Mouse (Mus musculus) limb, embryonic 11.5 days (tissue): ENCODE results near the gene Rac3. TPM values are rescaled to one million over a fixed set of nuclear protein-coding genes. Genes with fewer than 3 reads are reported as not detected.
"Not testable (repeated sequence)": the region's sequence is repeated elsewhere in the genome, so short reads cannot be mapped to it uniquely, and the experiment has no call there.

Experiments
- ATAC-seq: fragments of 200-750 bp; cut with Nextera tagmentation; 2 replicates; pipeline ENCODE4 v1.8.0; 2017; ENCODE audit warnings: low read depth; ENCODE audit not compliant: insufficient number of reproducible peaks, low FRiP score, low TSS enrichment
- DNase-seq: peaks from one replicate; pipeline ENCODE4 v3.0.0-alpha.2; 2015; ENCODE audit warnings: low spot score
- H3K27ac ChIP-seq: fragments of 300-500 bp; sonication (generic); replicated peaks from 2 replicates; pipeline ENCODE4 v1.5.1; 2014; ENCODE audit warnings: low read depth, mild to moderate bottlenecking, low read length
- H3K27me3 ChIP-seq: fragments of 300-500 bp; sonication (generic); 2 replicates; pipeline ENCODE4 v1.6.1; 2014; ENCODE audit warnings: mild to moderate bottlenecking, low read length, mixed read lengths; ENCODE audit not compliant: control insufficient read depth, insufficient read depth
- H3K36me3 ChIP-seq: fragments of 300-500 bp; sonication (generic); 2 replicates; pipeline ENCODE4 v1.6.1; 2014; ENCODE audit warnings: mild to moderate bottlenecking, low read length, moderate library complexity, mixed read lengths; ENCODE audit not compliant: control insufficient read depth, insufficient read depth
- H3K4me1 ChIP-seq: fragments of 300-500 bp; sonication (generic); 2 replicates; pipeline ENCODE4 v1.6.1; 2014; ENCODE audit warnings: low read length, mixed read lengths; ENCODE audit not compliant: control insufficient read depth, insufficient read depth
- H3K4me2 ChIP-seq: fragments of 300-500 bp; sonication (generic); 2 replicates; pipeline ENCODE4 v1.6.1; 2014; ENCODE audit warnings: low read depth, mild to moderate bottlenecking, moderate library complexity; ENCODE audit not compliant: severe bottlenecking
- H3K4me3 ChIP-seq: fragments of 300-500 bp; sonication (generic); 2 replicates; pipeline ENCODE4 v1.5.1; 2014; ENCODE audit warnings: low read depth, low read length
- H3K9ac ChIP-seq: fragments of 300-500 bp; sonication (generic); 2 replicates; pipeline ENCODE4 v1.6.1; 2014; ENCODE audit warnings: mild to moderate bottlenecking, low read length
- H3K9me3 ChIP-seq: fragments of 300-500 bp; sonication (generic); 2 replicates; pipeline ENCODE4 v1.6.1; 2016; ENCODE audit warnings: low read length; ENCODE audit not compliant: control insufficient read depth
- WGBS: fragments of 180-500 bp; shearing (Covaris S2); extraction: QIAGEN DNeasy Blood & Tissue Kit; methylation state at CpG from one replicate; pipeline ENCODE4 v1.1.7; 2014; 5-methylcytosine and 5-hydroxymethylcytosine counted together
- polyA plus RNA-seq: library from polyadenylated mRNA; unstranded; fragments of >200 nt; fragmentation: Nextera tagmentation; extraction: Ambion mirVana; gene quantifications from 2 replicates; pipeline ENCODE4 v1.2.1, GENCODE M21; 2014

Gene Rac3
- polyA plus RNA-seq, 1 experiment from 2014 or later: 12.8 TPM

DNA sequence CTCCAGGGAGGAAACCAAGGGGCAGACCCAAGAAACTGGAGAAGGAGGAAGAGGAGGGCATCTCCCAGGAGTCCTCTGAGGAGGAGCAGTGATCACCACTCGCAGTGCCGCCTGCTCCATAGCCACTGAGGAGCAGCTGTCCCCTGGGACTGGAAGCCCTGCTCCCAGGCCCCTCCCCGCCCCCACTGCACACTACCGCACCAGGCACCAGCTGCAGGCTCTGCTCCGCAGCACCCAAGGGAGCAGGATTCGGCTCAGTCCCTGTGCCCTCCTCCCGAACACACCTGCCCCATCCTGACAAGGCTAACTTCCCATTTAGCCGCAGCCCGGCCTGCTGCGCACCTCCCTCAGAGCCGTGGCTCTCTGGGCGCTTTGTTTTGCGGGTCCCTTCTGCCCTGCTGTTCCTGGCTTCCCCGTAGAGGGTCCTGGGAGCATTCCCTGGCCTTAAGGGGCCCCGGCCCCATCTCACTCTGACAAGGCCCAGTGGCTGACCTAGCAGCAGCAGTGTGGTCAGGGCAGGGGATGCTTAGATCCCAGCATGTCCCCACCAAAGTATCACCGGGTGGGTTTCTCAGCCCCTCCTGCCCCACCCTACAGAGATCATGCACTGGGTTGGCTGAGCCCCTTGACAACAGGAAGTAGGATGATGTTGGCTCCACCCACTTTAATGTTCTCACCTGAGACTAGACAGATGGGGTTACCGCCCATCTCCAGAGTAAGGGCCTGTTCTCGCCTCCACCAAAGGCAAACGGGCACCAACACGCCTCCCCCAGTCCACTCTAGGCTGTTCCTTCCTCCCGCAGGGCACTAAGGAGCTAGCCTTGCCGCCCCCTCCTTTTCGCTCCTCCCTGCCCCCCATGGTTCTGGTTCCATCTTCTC, 42.1 kb downstream of the Rac3 start:
- H3K36me3 ChIP-seq, H3K9ac ChIP-seq, H3K9me3 ChIP-seq, H3K27ac ChIP-seq, H3K27me3 ChIP-seq, DNase-seq, H3K4me1 ChIP-seq, H3K4me3 ChIP-seq, H3K4me2 ChIP-seq, ATAC-seq: not testable (repeated sequence)
- 0% methylated on average over 3 of the region's 23 CpGs for WGBS

DNA sequence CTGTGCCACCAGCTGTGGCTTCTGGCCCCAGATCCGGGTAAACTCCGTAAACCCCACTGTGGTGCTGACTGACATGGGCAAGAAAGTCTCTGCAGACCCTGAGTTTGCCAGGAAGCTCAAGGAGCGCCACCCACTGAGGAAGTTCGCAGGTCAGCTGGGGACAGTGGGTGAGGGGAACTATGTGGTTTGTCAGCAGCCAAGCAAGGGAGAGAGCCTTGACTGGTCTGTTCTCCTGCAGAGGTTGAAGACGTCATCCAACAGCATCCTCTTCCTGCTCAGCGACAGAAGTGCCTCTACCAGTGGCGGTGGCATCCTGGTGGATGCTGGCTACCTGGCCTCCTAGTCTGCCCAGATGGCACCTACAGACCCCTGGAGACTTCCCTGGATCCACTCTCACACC, 45.8 kb downstream of the Rac3 start:
- H3K4me1 ChIP-seq, H3K4me2 ChIP-seq, DNase-seq, H3K9me3 ChIP-seq, ATAC-seq, H3K27me3 ChIP-seq, H3K27ac ChIP-seq, H3K36me3 ChIP-seq, H3K9ac ChIP-seq, H3K4me3 ChIP-seq: not testable (repeated sequence)
- WGBS: 76% methylated on average over 3 of the region's 7 CpGs

DNA sequence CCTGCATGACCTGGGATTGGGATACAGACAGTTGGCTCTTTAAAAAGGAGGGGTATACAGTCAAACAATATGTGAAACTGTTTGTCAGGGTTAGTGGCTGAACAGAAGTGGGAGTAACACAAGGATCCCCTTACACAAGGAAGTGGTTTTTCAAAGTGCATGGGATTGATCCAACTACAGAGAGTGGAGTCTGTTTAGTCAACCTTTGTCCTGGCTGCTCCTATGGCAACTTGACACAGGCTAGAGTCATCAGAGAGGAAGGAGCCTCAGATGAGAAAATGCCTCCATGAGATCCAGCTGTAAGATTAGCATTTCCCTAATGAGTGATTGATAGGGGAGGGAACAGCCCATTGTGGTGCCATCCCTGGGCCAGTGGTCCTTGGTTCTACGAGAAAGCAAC, 46.9 kb downstream of the Rac3 start:
- H3K9ac ChIP-seq: no peak overlapping the region
- ATAC-seq: no peak
- H3K27me3 ChIP-seq: no peaks in the 10 kb centered on the region
- H3K4me2 ChIP-seq: no peak overlapping the region
- 69% methylated on average over 1 of the region's 1 CpGs for WGBS
- no peaks in the 10 kb centered on the region for H3K4me1 ChIP-seq
- H3K4me3 ChIP-seq: no peak overlapping the region
- no peak for DNase-seq
- H3K9me3 ChIP-seq: no peaks in the 10 kb centered on the region
- H3K27ac ChIP-seq: no peak overlapping the region
- no peaks in the 10 kb centered on the region for H3K36me3 ChIP-seq

DNA sequence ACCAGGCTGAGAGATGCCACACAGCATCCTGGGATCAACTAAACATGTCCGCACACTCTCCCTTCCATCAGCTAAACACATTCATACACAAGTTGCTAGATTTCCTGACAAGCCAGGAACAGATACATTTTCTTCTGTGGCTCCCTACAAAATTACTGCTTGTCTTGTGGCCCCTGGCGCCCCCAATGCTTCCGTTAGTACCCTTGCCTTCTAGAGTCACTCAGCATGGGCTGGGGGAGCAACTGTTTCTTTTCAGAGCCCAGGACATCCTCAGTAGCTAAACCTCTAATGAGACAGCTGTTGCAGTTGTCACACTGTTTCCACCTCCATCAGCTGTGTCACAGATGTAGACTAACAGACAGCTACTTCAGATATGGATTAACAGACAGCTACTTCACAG, 51.5 kb downstream of the Rac3 start:
- H3K9ac ChIP-seq: no peak overlapping the region
- H3K4me1 ChIP-seq: 0 out of 2 replicates have a peak, but pooled peaks cover 2% of the 10 kb centered on the region
- no peak overlapping the region for H3K27ac ChIP-seq
- no peak for DNase-seq
- no peak overlapping the region for H3K4me3 ChIP-seq
- no peak overlapping the region for H3K4me2 ChIP-seq
- no peaks in the 10 kb centered on the region for H3K27me3 ChIP-seq
- 74% methylated on average over 3 of the region's 3 CpGs for WGBS
- ATAC-seq: no peak
- no peaks in the 10 kb centered on the region for H3K36me3 ChIP-seq
- H3K9me3 ChIP-seq: no peaks in the 10 kb centered on the region

Other genes starting within 250 kb of the Rac3 start
- gene Mrpl12, start 236.9 kb upstream of the Rac3 start, polyA plus RNA-seq: 166 and 177 TPM in 2 replicates
- gene Slc25a10, start 229.6 kb upstream of the Rac3 start, polyA plus RNA-seq: 57.8 and 58.5 TPM in 2 replicates
- gene Gcgr, start 190.8 kb upstream of the Rac3 start, polyA plus RNA-seq: 0.71 and 1.8 TPM in 2 replicates
- gene Mcrip1, start 171.7 kb upstream of the Rac3 start, polyA plus RNA-seq: 234 and 252 TPM in 2 replicates
- gene Ppp1r27, start 170.3 kb upstream of the Rac3 start, polyA plus RNA-seq: 0.47 and 0.85 TPM in 2 replicates
- gene P4hb, start 148.2 kb upstream of the Rac3 start, polyA plus RNA-seq: 640 and 656 TPM in 2 replicates
- 593 and 597 TPM in 2 replicates for gene Arhgdia, start 139.8 kb upstream of the Rac3 start, polyA plus RNA-seq
- 810 and 850 TPM in 2 replicates for gene Alyref, start 123.1 kb upstream of the Rac3 start, polyA plus RNA-seq
- gene Anapc11, start 123.0 kb upstream of the Rac3 start, polyA plus RNA-seq: 214 and 223 TPM in 2 replicates
- 1.4 TPM in 1 of 2 replicates, not detected in the other for gene Npb, start 113.0 kb upstream of the Rac3 start, polyA plus RNA-seq
- gene Pcyt2, start 103.5 kb upstream of the Rac3 start, polyA plus RNA-seq: 105 and 111 TPM in 2 replicates
- gene Sirt7, start 96.2 kb upstream of the Rac3 start, polyA plus RNA-seq: 24.6 TPM in 2 replicates
- 22.6 and 24.2 TPM in 2 replicates for gene Mafg, start 87.9 kb upstream of the Rac3 start, polyA plus RNA-seq
- gene Pycr1, start 77.7 kb upstream of the Rac3 start, polyA plus RNA-seq: 33.3 and 34.2 TPM in 2 replicates
- not detected in 2 replicates for gene Myadml2, start 73.3 kb upstream of the Rac3 start, polyA plus RNA-seq
- 6.6 and 7.5 TPM in 2 replicates for gene Notum, start 60.3 kb upstream of the Rac3 start, polyA plus RNA-seq
- gene Aspscr1, start 48.5 kb upstream of the Rac3 start, polyA plus RNA-seq: 122 and 128 TPM in 2 replicates
- 126 and 127 TPM in 2 replicates for gene Cenpx, start 7.7 kb upstream of the Rac3 start, polyA plus RNA-seq
- 44.3 and 47.8 TPM in 2 replicates for gene Lrrc45, start 7.5 kb upstream of the Rac3 start, polyA plus RNA-seq
- gene Dcxr, start 5.8 kb downstream of the Rac3 start, polyA plus RNA-seq: 12.4 and 16.5 TPM in 2 replicates
- 6.7 and 7.4 TPM in 2 replicates for gene Cbr2, start 10.6 kb downstream of the Rac3 start, polyA plus RNA-seq
- 11.2 and 13.4 TPM in 2 replicates for gene Hmga1b, start 41.3 kb downstream of the Rac3 start, polyA plus RNA-seq
- 23.7 and 29.5 TPM in 2 replicates for gene Rfng, start 62.7 kb downstream of the Rac3 start, polyA plus RNA-seq
- 266 and 275 TPM in 2 replicates for gene Gps1, start 62.8 kb downstream of the Rac3 start, polyA plus RNA-seq
- 87.4 and 95.9 TPM in 2 replicates for gene Dus1l, start 74.9 kb downstream of the Rac3 start, polyA plus RNA-seq
- gene Fasn, start 103.1 kb downstream of the Rac3 start, polyA plus RNA-seq: 87.3 and 91.8 TPM in 2 replicates
- gene Ccdc57, start 211.4 kb downstream of the Rac3 start, polyA plus RNA-seq: 5.0 and 5.1 TPM in 2 replicates
- gene Slc16a3, start 227.0 kb downstream of the Rac3 start, polyA plus RNA-seq: 48.2 and 58.1 TPM in 2 replicates